Comparison of ENCODE assay signal across 18 mouse cellular contexts in genomic region chr12:110220516-110220915, GRCm38 (mm10). TPM values are rescaled to one million over a fixed set of nuclear protein-coding genes. Genes with fewer than 3 reads are reported as not detected.
A peak's percentile ranks its signal among the peaks of the same experiment; 100 is the strongest.
DNase-seq lines count a peak whose midpoint lies in the region; ATAC-seq lines count a peak whose summit lies in the region.
"Had no signal": no experiment of that assay in that cellular context is flagged by ENCODE, and none has a peak within 500 bp of the region (broad histone marks: within the 10 kb centered on the region; RNA-seq: fewer than 3 reads in every experiment).

No protein-coding gene starts in this region.

- no peak for ATAC-seq in kidney, embryonic 14.5 days (ENCODE audit: low FRiP score, low TSS enrichment)
- ATAC-seq in intestine, embryonic 15.5 days, result 0 out of 2 replicates have a peak, but pooled peaks have one; percentile 61
- ATAC-seq in liver, embryonic 15.5 days (ENCODE audit: insufficient read depth), result peak; percentile 77
- ATAC-seq: Patski had no signal

- H3K9ac ChIP-seq in kidney, embryonic 14.5 days (ENCODE audit: low read depth, low read length), result no peak overlapping the region
- no peak overlapping the region for H3K9ac ChIP-seq in intestine, embryonic 15.5 days
- no peak overlapping the region for H3K9ac ChIP-seq in liver, embryonic 15.5 days

- H3K4me3 ChIP-seq in kidney, embryonic 14.5 days (ENCODE audit: low read length), result no peak overlapping the region
- H3K4me3 ChIP-seq in intestine, embryonic 15.5 days (replicated peaks), result no peak overlapping the region
- no peak overlapping the region for H3K4me3 ChIP-seq in liver, embryonic 15.5 days (replicated peaks)
- H3K4me3 ChIP-seq: limb, embryonic 10.5 days had no signal

- WGBS in kidney, embryonic 14.5 days, result 63% methylated on average over 8 of the region's 8 CpGs
- WGBS in intestine, embryonic 15.5 days, result 46% methylated on average over 8 of the region's 8 CpGs
- WGBS in liver, embryonic 15.5 days (ENCODE audit: insufficient replicate concordance), result 39% methylated on average over 8 of the region's 8 CpGs

- no peaks in the 10 kb centered on the region for H3K36me3 ChIP-seq in kidney, embryonic 14.5 days (ENCODE audit: control insufficient read depth, insufficient read depth, low read length)
- H3K36me3 ChIP-seq in intestine, embryonic 15.5 days, result no peaks in the 10 kb centered on the region
- no peaks in the 10 kb centered on the region for H3K36me3 ChIP-seq in liver, embryonic 15.5 days (replicated peaks)
- H3K36me3 ChIP-seq: limb, embryonic 10.5 days had no signal

- H3K27ac ChIP-seq in kidney, embryonic 14.5 days (ENCODE audit: low read depth, low read length), result no peak overlapping the region
- no peak overlapping the region for H3K27ac ChIP-seq in intestine, embryonic 15.5 days
- H3K27ac ChIP-seq in liver, embryonic 15.5 days (replicated peaks), result peak overlapping the region; percentile 73
- H3K27ac ChIP-seq: limb, embryonic 10.5 days had no signal

- H3K9me3 ChIP-seq in kidney, embryonic 14.5 days (ENCODE audit: control insufficient read depth, low read length), result no peaks in the 10 kb centered on the region
- H3K9me3 ChIP-seq in intestine, embryonic 15.5 days, result no peaks in the 10 kb centered on the region
- no peaks in the 10 kb centered on the region for H3K9me3 ChIP-seq in liver, embryonic 15.5 days (replicated peaks)
- H3K9me3 ChIP-seq: limb, embryonic 10.5 days had no signal

- H3K27me3 ChIP-seq in kidney, embryonic 14.5 days (ENCODE audit: control insufficient read depth, insufficient read depth, low read length), result no peaks in the 10 kb centered on the region
- no peaks in the 10 kb centered on the region for H3K27me3 ChIP-seq in intestine, embryonic 15.5 days (replicated peaks)
- no peaks in the 10 kb centered on the region for H3K27me3 ChIP-seq in liver, embryonic 15.5 days
- H3K27me3 ChIP-seq: Patski had no signal

- no peak overlapping the region for H3K4me2 ChIP-seq in kidney, embryonic 14.5 days (replicated peaks; ENCODE audit: low read depth, low read length)
- H3K4me2 ChIP-seq in intestine, embryonic 15.5 days (replicated peaks), result no peak overlapping the region
- 0 out of 2 replicates have a peak overlapping the region, but pooled peaks have one; percentile 25 for H3K4me2 ChIP-seq in liver, embryonic 15.5 days

- peak; percentile 89 for DNase-seq in kidney, adult 11 months
- peak; percentile 88 to 92 for DNase-seq in kidney, postnatal 25 days
- no peak for DNase-seq in left cerebral cortex, postnatal 4 days
- no peak for DNase-seq in frontal cortex, postnatal 10 days (ENCODE audit: low spot score in 2 of 2)
- DNase-seq in layer of hippocampus, postnatal 10 days (ENCODE audit: low spot score in 2 of 2), result no peak
- DNase-seq: cerebellum, adult 8-10 months; heart, adult 11 months; layer of hippocampus, postnatal 36 days; retina, postnatal 1 day; thymus, postnatal 36 days had no signal

- H3K4me1 ChIP-seq in kidney, embryonic 14.5 days (ENCODE audit: control insufficient read depth, insufficient read depth, low read length), result no peaks in the 10 kb centered on the region
- no peaks in the 10 kb centered on the region; the same call in 1 of the 2 replicates for H3K4me1 ChIP-seq in intestine, embryonic 15.5 days (replicated peaks)
- peaks cover 10% of the 10 kb centered on the region; the same call in 1 of the 2 replicates for H3K4me1 ChIP-seq in liver, embryonic 15.5 days (replicated peaks)
- H3K4me1 ChIP-seq: limb, embryonic 10.5 days had no signal

- intact Hi-C loops in left cerebral cortex, postnatal 4 days (cut with DNase I), result no loop called here

RNA-seq across cellular contexts. Expression of gene Dio3, which starts 58.4 kb away (rescaled TPM):
- 0.09 and 0.13 TPM in 2 replicates for polyA plus RNA-seq in kidney, embryonic 14.5 days (2014; fragmentation: Nextera tagmentation; extraction: Ambion mirVana)
- 1.7 and 2.2 TPM in 2 replicates for polyA plus RNA-seq in intestine, embryonic 15.5 days (2015; fragmentation: Nextera tagmentation; extraction: Ambion mirVana)
- 0.07 and 0.15 TPM in 2 replicates for polyA plus RNA-seq in liver, embryonic 15.5 days (2015; fragmentation: Nextera tagmentation; extraction: Ambion mirVana)
- 1 to 10 TPM; 1.1 to 2.3 TPM for total RNA-seq in left cerebral cortex, postnatal 4 days (2021)
- total RNA-seq in layer of hippocampus, postnatal 10 days (2021), result 1 to 10 TPM; 2.2 to 3.3 TPM
- total RNA-seq: hematopoietic stem cell, adult 5-6 weeks; neutrophil, adult 5-6 weeks had no signal
- polyA plus RNA-seq: heart, embryonic 14.5 days had no signal

Comparison
In these comparisons a context has a peak if more than half of its experiments do, and no peak if none do; other contexts are left out.
1. DNase-seq: peak in kidney, adult 11 months (single experiment) and kidney, postnatal 25 days (2 of 2); none in left cerebral cortex, postnatal 4 days (single experiment), frontal cortex, postnatal 10 days (0 of 2) and layer of hippocampus, postnatal 10 days (0 of 2).